8 mouse cellular contexts compared by ENCODE assay signal in genomic region chr9:65823716-65824462, GRCm38 (mm10). TPM values are rescaled to one million over a fixed set of nuclear protein-coding genes. Genes with fewer than 3 reads are reported as not detected.
DNase-seq lines count a peak whose midpoint lies in the region; ATAC-seq lines count a peak whose summit lies in the region.

No protein-coding gene starts in this region.

- DNase-seq in adrenal gland, adult 2 months: peak; percentile 34
- no peak for DNase-seq in adrenal gland, postnatal 14 days
- DNase-seq in neural tube, embryonic 11.5 days (ENCODE audit: low spot score): no peak
- DNase-seq in neural tube, embryonic 10.5 days (ENCODE audit: extremely low spot score, low spot score): no peak
- no peak for DNase-seq in left cerebral cortex, postnatal 14 days (ENCODE audit: low spot score in 2 of 2)
- no peak for DNase-seq in spleen, postnatal 36 days (ENCODE audit: low spot score in 2 of 2)

- peak overlapping the region; percentile 5; the same call in 1 of the 2 replicates for H3K4me2 ChIP-seq in neural tube, embryonic 11.5 days (ENCODE audit: low read depth)
- H3K4me2 ChIP-seq in liver, embryonic 12.5 days: peak overlapping the region; percentile 50
- H3K4me2 ChIP-seq in stomach, embryonic 16.5 days (ENCODE audit: low read depth, low read length): peak overlapping the region; percentile 25

- no peak overlapping the region for H3K27ac ChIP-seq in neural tube, embryonic 11.5 days (ENCODE audit: low read depth, low read length)
- H3K27ac ChIP-seq in liver, embryonic 12.5 days: peak overlapping the region; percentile 67
- H3K27ac ChIP-seq in stomach, embryonic 16.5 days (ENCODE audit: low read length): peak overlapping the region; percentile 66

- no peak overlapping the region for H3K4me3 ChIP-seq in neural tube, embryonic 11.5 days (ENCODE audit: low read depth, low read length)
- no peak overlapping the region for H3K4me3 ChIP-seq in liver, embryonic 12.5 days
- no peak overlapping the region for H3K4me3 ChIP-seq in stomach, embryonic 16.5 days (replicated peaks; ENCODE audit: low read length)

- intact Hi-C loops in left cerebral cortex, postnatal 14 days (cut with DNase I): no loop called here

- no peaks in the 10 kb centered on the region for H3K9me3 ChIP-seq in neural tube, embryonic 11.5 days (ENCODE audit: control insufficient read depth, low read length)
- H3K9me3 ChIP-seq in liver, embryonic 12.5 days (replicated peaks): no peaks in the 10 kb centered on the region
- no peaks in the 10 kb centered on the region for H3K9me3 ChIP-seq in stomach, embryonic 16.5 days (replicated peaks; ENCODE audit: control insufficient read depth, low read length)

- peaks cover 16% of the 10 kb centered on the region for H3K4me1 ChIP-seq in neural tube, embryonic 11.5 days (ENCODE audit: control insufficient read depth, insufficient read depth, low read length)
- peaks cover 63% of the 10 kb centered on the region for H3K4me1 ChIP-seq in liver, embryonic 12.5 days
- H3K4me1 ChIP-seq in stomach, embryonic 16.5 days (ENCODE audit: control insufficient read depth, insufficient read depth, low read length): peaks cover 31% of the 10 kb centered on the region

- 81% methylated on average over 10 of the region's 10 CpGs for WGBS in neural tube, embryonic 11.5 days
- WGBS in liver, embryonic 12.5 days (ENCODE audit: insufficient replicate concordance): 57% methylated on average over 10 of the region's 10 CpGs
- WGBS in stomach, embryonic 16.5 days: 46% methylated on average over 10 of the region's 10 CpGs

- no peaks in the 10 kb centered on the region for H3K27me3 ChIP-seq in neural tube, embryonic 11.5 days (ENCODE audit: control insufficient read depth, insufficient read depth, low read length)
- H3K27me3 ChIP-seq in liver, embryonic 12.5 days (replicated peaks): no peaks in the 10 kb centered on the region
- H3K27me3 ChIP-seq in stomach, embryonic 16.5 days (ENCODE audit: control insufficient read depth, insufficient read depth, low read length): no peaks in the 10 kb centered on the region

- ATAC-seq in neural tube, embryonic 11.5 days (ENCODE audit: insufficient read depth, low FRiP score, low TSS enrichment): no peak
- no peak for ATAC-seq in liver, embryonic 12.5 days
- ATAC-seq in stomach, embryonic 16.5 days (ENCODE audit: insufficient read depth, low FRiP score): no peak

- H3K36me3 ChIP-seq in neural tube, embryonic 11.5 days (ENCODE audit: control insufficient read depth, insufficient read depth, low read length): no peaks in the 10 kb centered on the region
- no peaks in the 10 kb centered on the region for H3K36me3 ChIP-seq in liver, embryonic 12.5 days
- no peaks in the 10 kb centered on the region for H3K36me3 ChIP-seq in stomach, embryonic 16.5 days (ENCODE audit: control insufficient read depth, insufficient read depth, low read length)

- no peak overlapping the region for H3K9ac ChIP-seq in neural tube, embryonic 11.5 days (ENCODE audit: low read length)
- H3K9ac ChIP-seq in liver, embryonic 12.5 days: peak overlapping the region; percentile 43; the same call in 1 of the 2 replicates
- H3K9ac ChIP-seq in stomach, embryonic 16.5 days (ENCODE audit: low read length): no peak overlapping the region

RNA-seq across cellular contexts. Expression of gene Zfp609, which starts 3.5 kb away (rescaled TPM):
- 10 to 100 TPM; 23.9 to 33.2 TPM for total RNA-seq in adrenal gland, adult 2 months (2021)
- 6.2 and 9.3 TPM in 2 replicates for polyA plus RNA-seq in adrenal gland, adult 2 months (2012; rRNA removed)
- 35.8 and 36.4 TPM in 2 replicates for total RNA-seq in adrenal gland, postnatal 14 days (2021)
- polyA plus RNA-seq in neural tube, embryonic 11.5 days (2014; fragmentation: Nextera tagmentation; extraction: Ambion mirVana): 9.1 and 9.2 TPM in 2 replicates
- 3.3 and 3.8 TPM in 2 replicates for polyA plus RNA-seq in liver, embryonic 12.5 days (2016; fragmentation: Nextera tagmentation; extraction: Ambion mirVana)
- 3.8 and 5.0 TPM in 2 replicates for polyA plus RNA-seq in stomach, embryonic 16.5 days (2015; fragmentation: Nextera tagmentation; extraction: Ambion mirVana)
- 10 to 100 TPM; 38.1 to 38.4 TPM for total RNA-seq in left cerebral cortex, postnatal 14 days (2021)
